Mouse (Mus musculus) frontal cortex, postnatal 14 days (tissue): ENCODE measurements at regions not wholly inside any gene's neighbourhood (a gene's known extent, or its start where the extent isn't known, plus 50 kb on each side); places are given as distances from the start of the nearest gene placed in this dataset.

Experiments used
- DNase-seq, 2 experiments: peaks; one replicate each; pipeline ENCODE4 v3.0.0; 2022; ENCODE audit warnings: low spot score in 2 of 2

GRCm38 (mm10) chr8:44765194-44765593 is 170.1 kb upstream of the Fat1 start:
- DNase-seq: no peak

GRCm38 (mm10) chr8:44765677-44766076 is 169.6 kb upstream of the Fat1 start:
- DNase-seq: no peak

- DNase-seq: no peak
These were observed 169.0 kb upstream of the Fat1 start for GRCm38 (mm10) chr8:44766111-44766873.

- DNase-seq: no peak
These were observed 168.0 kb upstream of the Fat1 start for GRCm38 (mm10) chr8:44767271-44767670.

GRCm38 (mm10) chr8:44779212-44779611 is 156.0 kb upstream of the Fat1 start:
- no peak for DNase-seq

- no peak for DNase-seq
These were observed 152.8 kb upstream of the Fat1 start for GRCm38 (mm10) chr8:44782421-44782820.

- no peak for DNase-seq
These were observed 150.1 kb upstream of the Fat1 start for GRCm38 (mm10) chr8:44785161-44785560.

GRCm38 (mm10) chr8:44786740-44787139 is 148.5 kb upstream of the Fat1 start:
- DNase-seq: no peak

GRCm38 (mm10) chr8:44788290-44788689 is 147.0 kb upstream of the Fat1 start:
- no peak for DNase-seq

GRCm38 (mm10) chr8:44799513-44799912 is 135.7 kb upstream of the Fat1 start:
- DNase-seq: no peak

- no peak for DNase-seq
These were observed 134.4 kb upstream of the Fat1 start for GRCm38 (mm10) chr8:44800827-44801273.

- no peak for DNase-seq
These were observed 133.5 kb upstream of the Fat1 start for GRCm38 (mm10) chr8:44801604-44802206.

GRCm38 (mm10) chr8:44802331-44802730 is 132.9 kb upstream of the Fat1 start:
- no peak for DNase-seq

- no peak for DNase-seq
These were observed 130.7 kb upstream of the Fat1 start for GRCm38 (mm10) chr8:44804414-44805178.

- DNase-seq: no peak
These were observed 129.9 kb upstream of the Fat1 start for GRCm38 (mm10) chr8:44805179-44805815.

- DNase-seq: no peak
These were observed 122.9 kb upstream of the Fat1 start for GRCm38 (mm10) chr8:44812360-44812759.

GRCm38 (mm10) chr8:44817532-44818157 is 117.6 kb upstream of the Fat1 start:
- DNase-seq: no peak

GRCm38 (mm10) chr8:44819270-44819669 is 116.0 kb upstream of the Fat1 start:
- no peak for DNase-seq

GRCm38 (mm10) chr8:44819691-44820090 is 115.6 kb upstream of the Fat1 start:
- no peak for DNase-seq

- no peak for DNase-seq
These were observed 110.0 kb upstream of the Fat1 start for GRCm38 (mm10) chr8:44825183-44825757.

GRCm38 (mm10) chr8:44826936-44827335 is 108.3 kb upstream of the Fat1 start:
- DNase-seq: peak; percentile 11 to 30
